Mouse (Mus musculus): ENCODE measurements around the gene Hoxc10.

Gene Hoxc10

GRCm38 (mm10) chr15:103011928-103012486 lies 45.4 kb downstream of the Hoxc10 start:
- peak; percentile 64 for DNase-seq (ENCODE audit: low spot score)

DNA sequence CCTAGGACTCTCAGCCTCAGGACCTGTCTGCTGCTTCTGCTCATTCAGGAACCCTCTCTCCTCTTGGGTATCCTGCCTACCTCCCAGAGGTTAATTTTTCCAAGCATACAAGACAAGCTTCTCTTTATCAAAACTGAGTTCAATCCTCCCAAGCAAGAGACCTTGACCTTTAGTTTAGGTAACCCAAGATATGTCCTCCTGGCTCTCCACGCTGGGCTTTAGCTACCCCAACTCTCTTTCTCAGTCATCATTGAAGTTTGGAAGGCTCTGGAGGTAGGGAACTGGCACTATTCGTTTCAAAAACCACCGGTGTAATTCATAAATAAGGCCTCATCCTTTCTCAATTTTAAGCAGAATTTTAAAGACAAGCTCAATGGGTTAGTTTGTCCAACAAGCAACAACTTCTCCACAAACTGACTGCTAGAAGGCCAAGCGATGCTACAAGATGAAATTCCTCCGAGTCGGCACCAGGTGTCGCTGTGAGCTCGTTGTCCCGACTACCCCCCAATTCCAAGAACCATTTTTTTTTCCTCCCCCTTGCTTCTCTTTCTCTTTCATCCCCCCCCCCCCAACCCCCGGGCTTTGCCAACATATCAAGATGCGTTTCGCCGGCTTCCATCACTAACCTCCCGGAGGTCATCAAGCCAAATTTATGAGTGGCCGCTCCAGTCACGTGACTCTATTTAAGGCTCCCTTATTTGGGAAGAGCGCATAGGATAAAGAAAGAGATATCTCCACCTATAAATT lies 46.8 kb downstream of the Hoxc10 start:
- DNase-seq (ENCODE audit: low spot score), result peak; percentile 78

DNA sequence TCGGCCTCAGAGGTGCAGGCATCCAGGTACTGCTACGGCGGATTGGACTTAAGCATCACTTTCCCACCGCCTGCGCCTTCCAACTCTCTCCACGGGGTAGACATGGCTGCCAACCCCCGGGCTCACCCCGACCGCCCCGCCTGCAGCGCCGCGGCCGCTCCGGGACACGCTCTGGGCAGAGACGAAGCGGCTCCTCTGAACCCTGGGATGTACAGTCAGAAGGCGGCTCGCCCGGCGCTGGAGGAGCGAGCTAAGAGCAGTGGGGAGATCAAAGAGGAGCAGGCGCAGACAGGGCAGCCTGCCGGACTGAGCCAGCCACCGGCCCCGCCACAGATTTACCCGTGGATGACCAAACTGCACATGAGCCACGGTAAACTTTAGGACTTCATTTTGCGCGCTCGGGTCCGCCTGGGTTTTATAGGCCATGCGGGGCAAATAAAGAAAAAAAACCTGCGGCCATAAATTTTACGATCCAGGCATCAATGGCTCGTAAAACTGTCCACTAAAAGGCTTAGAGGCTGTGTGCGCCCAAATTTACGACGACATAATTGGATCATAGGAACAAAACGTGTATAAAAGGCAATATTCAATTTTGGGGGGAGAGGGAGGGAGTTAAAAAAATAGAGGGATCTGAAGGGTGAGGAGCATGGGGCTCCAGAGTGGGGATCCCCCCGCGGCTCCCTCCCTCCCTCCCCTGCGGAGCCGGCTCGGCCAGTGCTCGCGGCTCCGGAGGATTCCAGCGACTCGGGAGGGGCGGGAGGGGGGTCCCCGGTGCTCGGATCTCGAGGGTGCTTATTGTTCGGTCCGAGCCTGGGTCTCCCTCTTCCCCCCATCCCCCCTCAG lies 47.8 kb downstream of the Hoxc10 start:
- DNase-seq (ENCODE audit: low spot score), result peak; percentile 60

DNA sequence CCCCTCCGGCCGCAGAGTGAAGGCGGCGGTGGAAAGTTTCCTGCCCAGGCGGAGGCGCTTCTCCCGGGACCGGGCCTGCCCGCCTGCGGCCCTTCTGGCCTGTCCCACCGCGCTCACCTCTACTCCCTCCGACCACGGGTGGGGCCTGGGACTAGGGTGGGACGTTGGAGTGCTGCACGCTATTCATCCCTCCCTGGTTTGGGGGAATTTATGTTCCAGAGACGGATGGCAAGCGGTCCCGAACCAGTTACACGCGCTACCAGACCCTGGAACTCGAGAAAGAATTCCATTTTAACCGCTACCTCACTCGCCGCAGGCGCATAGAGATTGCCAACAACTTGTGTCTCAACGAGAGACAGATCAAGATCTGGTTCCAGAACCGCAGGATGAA lies 48.4 kb downstream of the Hoxc10 start:
- no peak for DNase-seq (ENCODE audit: low spot score)

- DNase-seq (ENCODE audit: low spot score), result no peak
Measured at GRCm38 (mm10) chr15:103015406-103016166, 49.0 kb downstream of the Hoxc10 start.

GRCm38 (mm10) chr15:103018636-103019035 lies 52.0 kb downstream of the Hoxc10 start, which contains the start of gene Hoxc4:
Gene Hoxc4 (plus strand): TSS chr15:103018934.
- no peak for DNase-seq (ENCODE audit: low spot score)

GRCm38 (mm10) chr15:103020899-103021418 lies 54.4 kb downstream of the Hoxc10 start:
- no peak for DNase-seq (ENCODE audit: low spot score)
